Mouse (Mus musculus) limb, embryonic 15.5 days (tissue): ENCODE results near the gene Tbx15. TPM values are rescaled to one million over a fixed set of nuclear protein-coding genes. Genes with fewer than 3 reads are reported as not detected.

Source experiments
- ATAC-seq: fragments of 200-750 bp; cut with Nextera tagmentation; 2 replicates; pipeline ENCODE4 v1.8.0; 2017; ENCODE audit warnings: low read depth, moderate TSS enrichment; ENCODE audit not compliant: insufficient number of reproducible peaks, low FRiP score, low TSS enrichment
- H3K27ac ChIP-seq: fragments of 300-500 bp; sonication (generic); 2 replicates; pipeline ENCODE4 v1.5.1; 2015; ENCODE audit warnings: moderate library complexity, mild to moderate bottlenecking, inconsistent platforms
- H3K27me3 ChIP-seq: fragments of 300-500 bp; sonication (generic); 2 replicates; pipeline ENCODE4 v1.6.1; 2015; ENCODE audit warnings: inconsistent platforms
- H3K36me3 ChIP-seq: fragments of 300-500 bp; sonication (generic); 2 replicates; pipeline ENCODE4 v1.6.1; 2015; ENCODE audit warnings: inconsistent platforms
- H3K4me1 ChIP-seq: fragments of 300-500 bp; sonication (generic); 2 replicates; pipeline ENCODE4 v1.6.1; 2015; ENCODE audit warnings: inconsistent platforms
- H3K4me2 ChIP-seq: fragments of 300-500 bp; sonication (generic); 2 replicates; pipeline ENCODE4 v1.6.1; 2015; ENCODE audit warnings: mild to moderate bottlenecking, inconsistent platforms
- H3K4me3 ChIP-seq: fragments of 300-500 bp; sonication (generic); 2 replicates; pipeline ENCODE4 v1.5.1; 2015; ENCODE audit warnings: mild to moderate bottlenecking, inconsistent platforms
- H3K9ac ChIP-seq: fragments of 300-500 bp; sonication (generic); 2 replicates; pipeline ENCODE4 v1.6.1; 2015; ENCODE audit warnings: inconsistent platforms
- H3K9me3 ChIP-seq: fragments of 300-500 bp; sonication (generic); 2 replicates; pipeline ENCODE4 v1.6.1; 2016; ENCODE audit warnings: inconsistent platforms
- WGBS: fragments of 180-500 bp; shearing (Covaris S2); methylation state at CpG from one replicate; pipeline ENCODE4 v1.1.7; 2015; 5-methylcytosine and 5-hydroxymethylcytosine counted together
- polyA plus RNA-seq: library from polyadenylated mRNA; unstranded; fragments of >200 nt; fragmentation: Nextera tagmentation; extraction: Ambion mirVana; gene quantifications from 2 replicates; pipeline ENCODE4 v1.2.1, GENCODE M21; 2015

Gene Tbx15
- polyA plus RNA-seq, 1 experiment from 2014 or later = 21.9 TPM

DNA sequence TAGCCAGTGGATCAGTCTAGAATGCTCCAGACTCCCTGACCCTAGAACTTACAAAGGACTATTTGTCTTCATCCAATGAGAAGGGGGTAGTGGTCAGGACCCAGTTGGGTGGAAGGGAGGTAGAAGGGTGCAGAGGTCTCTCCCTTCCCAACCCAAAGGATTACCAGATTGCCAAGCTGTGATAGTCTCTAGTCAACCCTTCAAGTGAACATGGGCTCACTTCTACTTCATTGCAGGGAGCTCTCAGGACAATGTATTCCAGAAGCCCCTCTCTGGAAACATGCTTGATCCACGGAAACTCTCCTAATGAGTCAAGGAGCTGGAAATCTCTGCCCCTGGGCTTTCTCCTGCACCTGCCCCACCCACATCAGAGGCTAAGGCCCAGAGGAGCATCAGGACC, 1.5 kb upstream of the Tbx15 start:
- Histone ChIP-seq H3K9ac (no peak overlapping the region), H3K4me1 (peaks cover 44% of the 10 kb centered on the region), H3K27ac (no peak overlapping the region), H3K4me2 (no peak overlapping the region), H3K4me3 (no peak overlapping the region), H3K36me3 (no peaks in the 10 kb centered on the region), H3K27me3 (peaks cover 68% of the 10 kb centered on the region), H3K9me3 (no peaks in the 10 kb centered on the region)
- ATAC-seq = no peak
- WGBS = 36% methylated on average over 1 of the region's 1 CpGs

DNA sequence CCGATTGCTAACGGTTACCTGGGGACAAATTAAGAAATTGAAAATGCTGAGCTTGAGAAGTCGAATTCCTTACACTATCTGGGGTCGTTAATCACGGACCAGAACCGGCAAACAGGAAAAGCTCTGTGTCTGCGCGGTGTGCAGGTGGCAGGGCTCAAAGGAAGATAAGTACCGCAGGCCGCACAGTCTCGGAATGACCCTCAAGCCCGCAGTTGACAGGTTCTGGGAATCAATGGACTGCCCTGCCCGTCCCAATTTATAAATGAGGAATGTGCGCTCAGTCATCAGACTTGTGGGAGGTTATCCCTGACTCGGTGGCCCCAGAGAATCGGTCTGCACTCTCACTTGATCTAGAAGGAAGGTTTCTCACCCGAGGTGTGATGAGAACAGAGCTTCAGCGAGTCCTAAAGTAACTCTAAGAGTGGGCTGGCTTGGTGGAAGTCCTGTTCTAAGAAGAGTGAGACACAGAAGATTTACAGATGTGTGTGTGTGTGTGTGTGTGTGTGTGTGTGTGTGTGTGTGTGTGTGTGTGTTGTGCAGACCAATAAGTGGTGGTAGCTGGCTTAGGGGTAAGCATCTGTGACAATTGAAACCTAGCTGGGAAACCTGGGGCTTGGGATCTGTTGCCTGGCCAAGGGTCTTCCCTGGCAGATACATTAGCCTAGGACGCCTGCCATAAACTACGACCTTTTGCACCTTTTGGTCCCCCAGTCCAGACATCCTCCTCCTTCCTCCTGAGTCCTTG, 708 bp upstream of the Tbx15 start:
- 19% methylated on average over 20 of the region's 20 CpGs for WGBS
- Histone ChIP-seq H3K9ac (no peak overlapping the region), H3K4me1 (peaks cover 37% of the 10 kb centered on the region), H3K4me2 (peak overlapping the region; percentile 55), H3K36me3 (no peaks in the 10 kb centered on the region), H3K4me3 (peak overlapping the region; percentile 42), H3K27me3 (peaks cover 70% of the 10 kb centered on the region), H3K9me3 (no peaks in the 10 kb centered on the region), H3K27ac (peak overlapping the region; percentile 71; the same call in 1 of the 2 replicates)
- no peak for ATAC-seq

DNA sequence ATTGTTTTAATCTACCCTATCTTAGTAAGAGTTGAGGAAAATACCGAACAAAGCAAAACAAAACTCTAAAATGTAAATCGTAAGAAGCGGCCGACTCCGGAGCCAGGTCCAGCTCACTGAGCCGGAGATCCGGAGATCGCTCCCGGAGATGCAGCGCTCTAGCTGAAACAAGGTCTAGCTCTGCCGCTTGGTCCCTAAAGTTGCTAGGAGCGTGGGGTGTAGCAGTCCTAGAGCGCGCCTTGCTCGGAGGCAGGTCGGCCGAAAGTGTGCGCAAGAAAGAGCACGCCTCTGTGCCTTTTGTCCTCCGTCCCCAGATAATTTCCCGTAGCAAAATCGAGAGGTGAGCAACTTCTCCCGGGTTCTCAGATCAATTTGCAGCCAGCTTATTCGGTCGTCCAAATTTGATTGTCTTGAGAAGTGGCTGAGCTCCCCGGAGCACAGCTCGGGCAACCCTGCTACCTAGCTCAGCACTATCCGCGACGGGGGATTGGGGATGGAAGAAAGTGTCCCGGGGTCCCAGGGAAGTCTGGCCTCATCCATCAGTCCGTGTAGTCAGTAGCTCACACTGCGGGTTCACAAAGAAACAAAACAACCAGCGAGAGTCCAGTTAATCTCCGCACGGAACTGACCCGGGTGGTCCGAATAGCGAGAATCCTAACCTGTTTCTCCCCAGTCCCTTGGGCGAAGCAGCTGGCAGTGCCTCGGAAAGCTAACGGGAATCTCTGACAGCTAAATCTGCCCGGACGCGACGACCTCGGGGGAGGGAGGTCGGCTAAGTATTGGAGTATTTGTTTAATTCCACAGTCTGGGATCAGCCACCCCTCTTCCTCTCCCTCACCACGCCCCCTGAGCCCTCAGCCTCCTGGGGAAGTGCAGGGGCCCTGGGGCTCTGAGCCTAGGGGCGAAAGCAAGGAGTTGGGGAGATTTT, 894 bp downstream of the Tbx15 start:
- no peaks in the 10 kb centered on the region for H3K36me3 ChIP-seq
- H3K4me2 ChIP-seq = peak overlapping the region; percentile 55
- peak overlapping the region; percentile 44 for H3K9ac ChIP-seq
- H3K4me3 ChIP-seq = peak overlapping the region; percentile 42
- H3K27ac ChIP-seq = peak overlapping the region; percentile 68
- WGBS = under 1% methylated on average over 50 of the region's 50 CpGs
- H3K27me3 ChIP-seq = peaks cover 71% of the 10 kb centered on the region
- ATAC-seq = no peak
- H3K9me3 ChIP-seq = no peaks in the 10 kb centered on the region
- H3K4me1 ChIP-seq = peaks cover 32% of the 10 kb centered on the region

DNA sequence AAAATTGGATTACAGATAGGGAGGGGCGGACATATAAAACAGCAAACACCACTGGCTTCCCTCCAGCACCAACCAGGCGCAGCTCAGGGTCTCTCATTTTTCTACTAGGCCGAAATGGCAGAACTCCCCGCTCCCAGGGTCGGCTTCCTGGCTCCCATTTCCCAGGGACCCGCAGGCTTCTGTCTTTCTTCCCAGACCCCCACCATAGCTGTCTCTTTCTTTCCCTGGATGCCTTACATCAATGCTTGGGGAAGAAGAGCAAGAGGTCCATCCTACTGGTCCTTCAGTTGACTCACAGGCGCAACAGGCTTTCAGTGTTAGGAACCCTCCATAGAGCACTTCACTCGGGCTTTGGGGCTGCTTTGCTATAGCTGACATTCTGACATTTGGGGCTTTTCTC, 2.3 kb downstream of the Tbx15 start:
- peak overlapping the region; percentile 55 for H3K27ac ChIP-seq
- H3K36me3 ChIP-seq = no peaks in the 10 kb centered on the region
- peak overlapping the region; percentile 30; the same call in 1 of the 2 replicates for H3K4me2 ChIP-seq
- H3K9ac ChIP-seq = no peak overlapping the region
- H3K4me3 ChIP-seq = 0 out of 2 replicates have a peak overlapping the region, but pooled peaks have one; percentile 5
- no peaks in the 10 kb centered on the region for H3K9me3 ChIP-seq
- WGBS = 28% methylated on average over 8 of the region's 8 CpGs
- H3K4me1 ChIP-seq = peaks cover 28% of the 10 kb centered on the region
- ATAC-seq = no peak
- H3K27me3 ChIP-seq = peaks cover 69% of the 10 kb centered on the region

DNA sequence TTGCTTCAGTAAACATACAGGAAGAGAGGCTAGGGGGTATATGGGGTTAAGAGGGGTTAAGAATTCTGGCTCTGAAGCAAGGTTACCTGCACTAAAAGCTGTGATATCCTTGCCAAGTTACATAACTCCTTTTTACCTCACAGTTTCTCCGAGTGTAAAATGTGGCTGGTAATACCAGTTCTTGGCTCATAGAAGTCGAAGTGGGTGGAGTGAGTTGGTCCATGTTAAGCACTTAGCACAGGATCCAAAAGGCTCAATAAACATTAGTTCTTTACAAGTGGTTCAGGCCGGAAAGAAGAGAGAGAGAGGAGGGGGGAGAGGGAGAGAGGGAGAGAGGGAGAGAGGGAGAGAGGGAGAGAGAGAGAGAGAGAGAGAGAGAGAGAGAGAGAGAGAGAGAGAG, 5.2 kb downstream of the Tbx15 start:
- 20% methylated on average over 3 of the region's 3 CpGs for WGBS
- Histone ChIP-seq H3K9ac (no peak overlapping the region), H3K27me3 (peaks cover 67% of the 10 kb centered on the region), H3K36me3 (no peaks in the 10 kb centered on the region), H3K4me1 (peaks cover 50% of the 10 kb centered on the region), H3K9me3 (no peaks in the 10 kb centered on the region), H3K27ac (no peak overlapping the region), H3K4me3 (no peak overlapping the region), H3K4me2 (no peak overlapping the region)
- no peak for ATAC-seq

DNA sequence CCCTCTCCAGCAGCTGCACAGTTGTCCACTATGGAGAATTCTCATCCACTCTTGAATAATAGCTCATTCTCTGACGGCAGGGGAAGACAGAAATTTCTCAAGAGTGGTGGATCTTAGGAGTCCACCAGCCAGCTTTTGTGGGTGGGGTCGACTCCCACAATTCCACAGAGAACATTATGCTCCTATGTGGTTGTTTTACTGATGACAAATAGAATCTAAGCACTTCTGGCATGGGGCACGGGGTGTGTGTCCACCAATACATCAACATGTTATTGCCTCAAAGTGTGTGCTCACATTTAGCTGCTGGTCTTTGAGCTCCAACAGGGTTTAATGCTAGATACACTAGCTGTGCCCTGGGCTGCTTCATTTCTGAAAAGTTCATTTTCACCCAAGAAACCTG, 6.4 kb downstream of the Tbx15 start:
- Histone ChIP-seq H3K4me1 (peaks cover 42% of the 10 kb centered on the region), H3K27ac (no peak overlapping the region), H3K4me2 (no peak overlapping the region), H3K27me3 (peaks cover 74% of the 10 kb centered on the region), H3K4me3 (no peak overlapping the region), H3K9me3 (no peaks in the 10 kb centered on the region), H3K36me3 (no peaks in the 10 kb centered on the region), H3K9ac (no peak overlapping the region)
- ATAC-seq = no peak
- 48% methylated on average over 3 of the region's 3 CpGs for WGBS

DNA sequence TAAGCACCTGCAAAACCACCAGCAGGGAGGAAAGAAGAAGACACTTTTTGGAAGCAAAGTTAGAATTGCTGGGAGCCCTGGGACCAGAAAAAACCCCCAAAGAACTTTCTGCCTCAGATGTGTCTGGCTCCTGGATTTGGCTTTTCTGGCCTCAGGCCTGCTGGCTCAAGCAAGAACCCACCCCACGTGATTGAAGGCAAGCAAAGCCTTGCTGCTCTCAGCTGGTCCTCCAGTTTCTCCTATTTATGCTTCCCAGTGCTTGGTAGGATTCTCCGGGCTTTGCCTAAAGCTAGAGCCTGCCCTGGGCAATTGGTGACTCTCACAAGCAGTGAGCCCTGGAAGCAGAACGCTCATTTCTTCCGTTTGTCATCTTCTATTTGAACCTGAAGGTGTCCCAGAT, 7.4 kb downstream of the Tbx15 start:
- Histone ChIP-seq H3K4me3 (no peak overlapping the region), H3K27ac (peak overlapping the region; percentile 71), H3K27me3 (peaks cover 70% of the 10 kb centered on the region), H3K4me2 (0 out of 2 replicates have a peak overlapping the region, but pooled peaks have one; percentile 2), H3K4me1 (peaks cover 41% of the 10 kb centered on the region), H3K36me3 (no peaks in the 10 kb centered on the region), H3K9ac (no peak overlapping the region), H3K9me3 (no peaks in the 10 kb centered on the region)
- WGBS = 18% methylated on average over 4 of the region's 4 CpGs
- ATAC-seq = peak; percentile 65; the same call in 1 of the 2 replicates

DNA sequence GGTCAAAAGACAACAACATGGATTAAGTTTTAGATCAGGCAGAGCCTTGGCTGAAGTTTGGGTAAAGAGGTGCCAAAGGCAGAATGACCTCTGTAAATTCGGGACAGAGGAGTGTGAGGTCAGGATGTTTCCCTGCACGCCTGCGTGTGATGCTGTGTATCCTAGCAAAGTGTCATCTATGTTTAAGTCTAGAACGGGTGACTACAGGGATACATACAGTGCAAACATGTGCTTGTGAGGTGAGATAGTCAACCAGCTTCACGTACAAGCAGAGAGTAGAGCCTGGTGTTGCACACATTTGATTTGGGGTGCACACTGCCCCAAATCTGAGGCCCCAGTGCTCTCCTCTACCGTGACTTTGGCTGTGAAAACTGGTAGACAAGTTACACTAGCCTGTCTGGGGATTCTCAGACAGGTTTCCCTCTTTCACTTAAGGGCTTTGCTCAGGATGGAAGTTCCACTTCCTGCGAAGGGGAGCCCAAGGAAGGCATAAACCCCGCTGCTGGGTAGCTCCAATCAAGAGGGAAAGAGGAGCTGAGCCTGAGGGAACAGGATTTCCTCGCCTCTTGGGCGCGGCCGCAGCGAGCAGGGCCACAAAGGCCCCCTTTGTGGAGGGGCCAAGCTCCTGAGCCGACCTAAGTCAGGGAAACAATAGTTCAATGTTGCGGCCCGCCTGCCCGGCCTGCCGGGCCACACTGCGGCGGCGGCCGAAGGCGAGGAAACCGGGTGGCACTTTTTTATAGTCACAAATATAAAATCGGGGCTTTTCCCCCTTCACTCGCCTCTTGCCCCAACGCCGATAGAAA, 8.0 kb downstream of the Tbx15 start:
- H3K27ac ChIP-seq = peak overlapping the region; percentile 71
- 9% methylated on average over 28 of the region's 28 CpGs for WGBS
- H3K4me2 ChIP-seq = peak overlapping the region; percentile 45
- H3K4me3 ChIP-seq = peak overlapping the region; percentile 27
- no peaks in the 10 kb centered on the region for H3K36me3 ChIP-seq
- H3K9me3 ChIP-seq = no peaks in the 10 kb centered on the region
- H3K9ac ChIP-seq = no peak overlapping the region
- H3K4me1 ChIP-seq = peaks cover 40% of the 10 kb centered on the region
- no peak for ATAC-seq
- peaks cover 64% of the 10 kb centered on the region for H3K27me3 ChIP-seq

DNA sequence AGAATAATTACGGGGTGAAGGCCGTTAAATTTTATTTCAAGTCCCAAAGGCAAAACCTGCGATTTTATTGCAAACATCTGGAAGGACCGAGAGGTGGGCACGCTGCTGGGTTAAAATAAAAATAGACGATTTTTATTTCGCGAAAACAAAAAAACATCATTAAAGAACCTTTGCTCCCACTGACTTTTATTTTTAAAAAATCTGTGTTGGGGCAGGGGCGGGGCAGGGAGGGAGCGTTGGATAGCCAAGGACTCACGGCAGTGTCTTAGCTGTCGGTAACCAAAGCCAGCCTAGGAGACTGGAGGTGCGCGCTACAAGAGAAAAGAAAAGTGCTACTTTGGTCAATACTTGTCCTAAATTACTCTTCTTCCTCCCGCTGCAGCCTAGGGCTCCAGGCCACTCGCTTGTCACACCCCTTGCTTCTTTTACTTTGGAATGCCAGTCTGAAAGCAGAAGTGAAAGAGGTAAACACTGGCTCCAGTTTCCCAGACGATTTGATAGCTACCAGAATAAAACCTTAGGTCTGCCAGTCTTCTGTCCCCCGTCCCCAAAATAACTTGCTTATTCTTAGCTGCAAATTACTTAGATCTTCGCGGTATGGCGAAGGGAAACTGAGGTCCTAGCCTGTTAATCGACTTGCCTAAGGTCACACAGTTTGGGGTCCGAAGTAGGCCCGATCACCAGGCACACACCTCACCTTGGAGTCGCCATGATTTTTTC, 8.8 kb downstream of the Tbx15 start:
- Histone ChIP-seq H3K27ac (peak overlapping the region; percentile 71), H3K9me3 (no peaks in the 10 kb centered on the region), H3K4me3 (peak overlapping the region; percentile 27), H3K27me3 (peaks cover 56% of the 10 kb centered on the region), H3K36me3 (no peaks in the 10 kb centered on the region), H3K4me1 (peaks cover 42% of the 10 kb centered on the region), H3K9ac (no peak overlapping the region), H3K4me2 (peak overlapping the region; percentile 45)
- no peak for ATAC-seq
- 6% methylated on average over 25 of the region's 25 CpGs for WGBS

DNA sequence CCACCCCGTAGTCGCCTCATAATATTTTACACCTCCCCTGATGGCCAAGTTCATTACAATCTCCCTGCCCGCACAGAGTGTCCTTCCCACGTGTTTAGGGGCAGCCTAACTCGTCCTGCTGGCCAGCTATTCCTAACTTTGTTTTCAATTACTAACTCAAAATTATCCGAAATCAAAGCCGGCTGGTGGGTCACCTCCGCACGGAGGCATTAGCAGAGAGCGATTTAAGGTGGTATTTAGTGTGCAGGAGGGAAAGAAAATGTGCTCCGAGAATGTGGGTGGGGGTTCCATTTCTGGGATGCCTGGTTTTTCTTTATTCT, 9.3 kb downstream of the Tbx15 start:
- 13% methylated on average over 11 of the region's 11 CpGs for WGBS
- Histone ChIP-seq H3K4me2 (peak overlapping the region; percentile 45), H3K27ac (peak overlapping the region; percentile 54)

DNA sequence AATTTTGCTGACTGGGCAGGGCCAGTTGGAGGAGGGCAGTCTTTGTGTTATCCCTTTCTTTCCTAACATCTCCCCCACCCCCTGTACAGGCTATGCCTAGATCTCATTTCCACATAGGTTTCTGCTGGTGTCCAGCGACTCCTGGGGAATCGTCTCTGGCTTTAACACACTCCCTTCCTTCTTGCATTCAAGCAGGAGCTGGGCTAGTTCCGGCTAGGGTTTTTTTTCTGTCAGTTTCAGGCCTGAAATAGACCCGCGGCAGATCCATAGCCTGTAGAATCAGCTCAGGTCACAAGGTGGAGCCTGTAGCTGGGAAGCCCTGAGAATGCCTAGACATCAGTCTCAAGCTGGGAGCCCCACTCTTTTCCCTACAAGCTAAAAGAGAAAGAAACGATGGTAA, 9.7 kb downstream of the Tbx15 start:
- Histone ChIP-seq H3K9me3 (no peaks in the 10 kb centered on the region), H3K27ac (peak overlapping the region; percentile 54; the same call in 1 of the 2 replicates), H3K27me3 (peaks cover 49% of the 10 kb centered on the region), H3K4me1 (peaks cover 44% of the 10 kb centered on the region), H3K36me3 (no peaks in the 10 kb centered on the region), H3K4me3 (peak overlapping the region; percentile 27; the same call in 1 of the 2 replicates), H3K4me2 (peak overlapping the region; percentile 45), H3K9ac (no peak overlapping the region)
- ATAC-seq = no peak
- 11% methylated on average over 6 of the region's 6 CpGs for WGBS

More for the DNA sequence above, 9.3 kb downstream of the Tbx15 start:
- Histone ChIP-seq H3K36me3 (no peaks in the 10 kb centered on the region), H3K9me3 (no peaks in the 10 kb centered on the region), H3K4me3 (peak overlapping the region; percentile 27), H3K27me3 (peaks cover 53% of the 10 kb centered on the region), H3K4me1 (peaks cover 44% of the 10 kb centered on the region), H3K9ac (no peak overlapping the region)
- ATAC-seq = no peak
